Mouse (Mus musculus) neural tube, embryonic 14.5 days (tissue): Measurements from ENCODE around the gene Mrpl38. TPM values are rescaled to one million over a fixed set of nuclear protein-coding genes. Genes with fewer than 3 reads are reported as not detected.
A peak's percentile ranks its signal among the peaks of the same experiment; 100 is the strongest.

Experiments
- ATAC-seq: fragments of 200-750 bp; cut with Nextera tagmentation; 2 replicates; pipeline ENCODE4 v1.8.0; 2017; ENCODE audit warnings: low read depth, mild to moderate bottlenecking, moderate TSS enrichment, moderate library complexity
- H3K27ac ChIP-seq: fragments of 300-500 bp; sonication (generic); 2 replicates; pipeline ENCODE4 v1.5.1; 2014; ENCODE audit warnings: low read depth, mild to moderate bottlenecking, control low read depth, low read length, moderate library complexity, mixed read lengths
- H3K27me3 ChIP-seq: fragments of 300-500 bp; sonication (generic); 2 replicates; pipeline ENCODE4 v1.6.1; 2014; ENCODE audit warnings: low read length; ENCODE audit not compliant: control insufficient read depth, insufficient read depth
- H3K36me3 ChIP-seq: fragments of 300-500 bp; sonication (generic); 2 replicates; pipeline ENCODE4 v1.6.1; 2014; ENCODE audit warnings: low read length, mixed read lengths; ENCODE audit not compliant: control insufficient read depth, insufficient read depth
- H3K4me1 ChIP-seq: fragments of 300-500 bp; sonication (generic); 2 replicates; pipeline ENCODE4 v1.6.1; 2014; ENCODE audit warnings: low read length; ENCODE audit not compliant: control insufficient read depth, insufficient read depth
- H3K4me2 ChIP-seq: fragments of 300-500 bp; sonication (generic); 2 replicates; pipeline ENCODE4 v1.6.1; 2014; ENCODE audit warnings: mild to moderate bottlenecking, low read depth, low read length, control low read depth
- H3K4me3 ChIP-seq: fragments of 300-500 bp; sonication (generic); 2 replicates; pipeline ENCODE4 v1.5.1; 2014; ENCODE audit warnings: low read depth, low read length, control low read depth, mixed read lengths
- H3K9ac ChIP-seq: fragments of 300-500 bp; sonication (generic); replicated peaks from 2 replicates; pipeline ENCODE4 v1.6.1; 2014; ENCODE audit warnings: low read depth, mild to moderate bottlenecking, control low read depth, low read length, mixed read lengths
- H3K9me3 ChIP-seq: fragments of 300-500 bp; sonication (generic); 2 replicates; pipeline ENCODE4 v1.6.1; 2016; ENCODE audit warnings: low read length; ENCODE audit not compliant: control insufficient read depth
- WGBS: fragments of 180-500 bp; shearing (Covaris S2); extraction: QIAGEN DNeasy Blood & Tissue Kit; methylation state at CpG from one replicate; pipeline ENCODE4 v1.1.7; 2014; 5-methylcytosine and 5-hydroxymethylcytosine counted together
- polyA plus RNA-seq: library from polyadenylated mRNA; unstranded; fragments of >200 nt; fragmentation: Nextera tagmentation; extraction: Ambion mirVana; gene quantifications from 2 replicates; pipeline ENCODE4 v1.2.1, GENCODE M21; 2014

Gene Mrpl38
- polyA plus RNA-seq, 1 experiment from 2014 or later = 91.0 TPM

GRCm38 (mm10) chr11:116170003-116170800 lies 31.5 kb upstream of the Mrpl38 start:
- Histone ChIP-seq H3K27me3 (no peaks in the 10 kb centered on the region), H3K36me3 (peaks cover 39% of the 10 kb centered on the region), H3K27ac (no peak overlapping the region), H3K9me3 (no peaks in the 10 kb centered on the region), H3K4me3 (no peak overlapping the region), H3K9ac (no peak overlapping the region), H3K4me2 (no peak overlapping the region), H3K4me1 (peaks cover 14% of the 10 kb centered on the region)
- ATAC-seq = no peak
- 83% methylated on average over 5 of the region's 5 CpGs for WGBS

DNA sequence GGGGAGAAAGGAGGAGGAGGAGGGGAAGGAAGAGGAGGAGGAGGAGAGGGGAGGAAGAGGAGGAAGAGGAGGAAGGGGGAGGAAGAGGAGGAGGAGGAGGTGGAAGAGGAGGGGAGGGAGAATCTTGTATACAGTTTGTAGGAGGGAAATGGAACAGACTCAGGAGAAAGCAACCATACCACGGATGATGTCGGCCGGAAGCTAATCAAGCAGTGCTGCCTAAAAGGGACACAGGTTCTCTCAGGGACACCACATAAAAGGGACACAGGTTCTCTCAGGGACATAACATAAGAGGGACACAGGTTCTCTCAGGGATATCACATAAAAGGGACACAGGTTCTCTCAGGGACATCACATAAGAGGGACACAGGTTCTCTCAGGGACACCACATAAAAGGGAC lies 30.5 kb upstream of the Mrpl38 start:
- WGBS = 88% methylated on average over 3 of the region's 3 CpGs
- Histone ChIP-seq H3K4me2 (no peak overlapping the region), H3K4me3 (no peak overlapping the region), H3K27ac (no peak overlapping the region), H3K9me3 (no peaks in the 10 kb centered on the region), H3K27me3 (no peaks in the 10 kb centered on the region), H3K36me3 (peaks cover 32% of the 10 kb centered on the region), H3K4me1 (peaks cover 14% of the 10 kb centered on the region), H3K9ac (no peak overlapping the region)
- no peak for ATAC-seq

GRCm38 (mm10) chr11:116167884-116168439 lies 29.3 kb upstream of the Mrpl38 start, which contains the start of gene Fbf1:
Fbf1 (minus strand) TSS chr11:116168166.
- H3K27ac ChIP-seq = peak within 1 kb of the TSS; percentile 88
- H3K27me3 ChIP-seq = no peaks in the 10 kb centered on the region
- peak within 1 kb of the TSS; percentile 87 for H3K4me2 ChIP-seq
- peaks cover 20% of the 10 kb centered on the region for H3K4me1 ChIP-seq
- under 1% methylated on average over 39 of the region's 40 CpGs for WGBS
- peak; percentile 98 for ATAC-seq
- peak within 1 kb of the TSS; percentile 67 for H3K4me3 ChIP-seq
- H3K9ac ChIP-seq = peak within 1 kb of the TSS; percentile 91
- H3K9me3 ChIP-seq = no peaks in the 10 kb centered on the region
- peaks cover 21% of the 10 kb centered on the region for H3K36me3 ChIP-seq

- Histone ChIP-seq H3K4me3 (peak overlapping the region; percentile 67), H3K4me2 (peak overlapping the region; percentile 87), H3K27me3 (no peaks in the 10 kb centered on the region), H3K36me3 (peaks cover 13% of the 10 kb centered on the region; the same call in 1 of the 2 replicates), H3K9me3 (no peaks in the 10 kb centered on the region), H3K4me1 (peaks cover 23% of the 10 kb centered on the region), H3K27ac (peak overlapping the region; percentile 88), H3K9ac (peak overlapping the region; percentile 91)
- WGBS = 7% methylated on average over 6 of the region's 6 CpGs
- no peak for ATAC-seq
Measured at GRCm38 (mm10) chr11:116167232-116167631, 28.6 kb upstream of the Mrpl38 start.

DNA sequence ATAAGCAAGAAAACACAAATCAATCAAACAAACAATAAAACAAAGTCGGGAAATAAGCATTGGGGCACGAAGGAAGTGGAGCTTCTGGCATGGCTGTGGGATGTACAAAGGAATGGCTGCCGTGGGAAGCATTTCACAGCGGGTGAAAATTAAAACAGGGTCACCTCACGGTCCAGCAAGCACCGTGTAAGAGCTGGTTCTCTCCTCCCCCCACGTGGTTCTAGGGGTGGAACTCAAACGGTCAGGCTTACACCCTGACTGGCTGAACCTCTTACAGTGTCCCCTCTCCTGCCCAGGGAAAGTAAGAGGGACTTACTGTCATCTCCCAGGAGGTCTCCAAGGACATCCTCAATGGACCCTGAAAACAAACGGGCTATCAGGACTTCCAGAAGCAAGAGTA lies 24.3 kb upstream of the Mrpl38 start:
- H3K4me1 ChIP-seq = peaks cover 23% of the 10 kb centered on the region
- no peak overlapping the region for H3K4me2 ChIP-seq
- H3K36me3 ChIP-seq = peaks cover 22% of the 10 kb centered on the region
- WGBS = 17% methylated on average over 9 of the region's 9 CpGs
- no peak overlapping the region for H3K27ac ChIP-seq
- H3K27me3 ChIP-seq = no peaks in the 10 kb centered on the region
- H3K9me3 ChIP-seq = no peaks in the 10 kb centered on the region
- no peak overlapping the region for H3K4me3 ChIP-seq
- no peak overlapping the region for H3K9ac ChIP-seq
- no peak for ATAC-seq

- H3K27ac ChIP-seq = no peak overlapping the region
- peaks cover 21% of the 10 kb centered on the region for H3K4me1 ChIP-seq
- no peak for ATAC-seq
- H3K9ac ChIP-seq = no peak overlapping the region
- H3K4me2 ChIP-seq = no peak overlapping the region
- 63% methylated on average over 10 of the region's 10 CpGs for WGBS
- no peaks in the 10 kb centered on the region for H3K27me3 ChIP-seq
- H3K4me3 ChIP-seq = no peak overlapping the region
- H3K36me3 ChIP-seq = peaks cover 25% of the 10 kb centered on the region
- H3K9me3 ChIP-seq = no peaks in the 10 kb centered on the region
Measured at GRCm38 (mm10) chr11:116162146-116162545, 23.5 kb upstream of the Mrpl38 start.

- Histone ChIP-seq H3K27me3 (no peaks in the 10 kb centered on the region), H3K36me3 (peaks cover 31% of the 10 kb centered on the region), H3K4me1 (peaks cover 13% of the 10 kb centered on the region), H3K4me2 (no peak overlapping the region), H3K4me3 (no peak overlapping the region), H3K27ac (no peak overlapping the region), H3K9ac (no peak overlapping the region), H3K9me3 (no peaks in the 10 kb centered on the region)
- ATAC-seq = no peak
- WGBS = 72% methylated on average over 12 of the region's 12 CpGs
Measured at GRCm38 (mm10) chr11:116161312-116161711, 22.6 kb upstream of the Mrpl38 start.

DNA sequence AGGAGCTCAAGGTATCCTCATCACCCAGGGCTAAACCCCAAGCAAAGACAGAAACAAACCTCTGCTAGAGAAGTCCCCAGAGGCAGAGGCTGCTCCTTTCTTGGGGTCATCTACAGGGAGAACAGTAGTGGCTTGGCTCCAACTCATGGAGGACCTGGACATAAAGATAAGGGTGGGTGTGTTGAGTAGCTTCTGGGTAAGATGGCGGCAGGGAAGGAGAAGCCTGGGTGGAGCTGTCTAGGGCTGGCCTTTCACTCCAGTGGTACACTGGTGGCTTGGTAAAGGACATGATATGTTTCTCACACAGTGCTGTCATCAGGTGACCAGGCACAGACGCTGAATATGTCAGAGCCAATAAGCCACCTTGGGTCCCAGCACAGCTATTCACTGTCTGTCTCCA lies 12.3 kb upstream of the Mrpl38 start:
- Histone ChIP-seq H3K9me3 (no peaks in the 10 kb centered on the region), H3K27ac (no peak overlapping the region), H3K36me3 (peaks cover 79% of the 10 kb centered on the region), H3K9ac (no peak overlapping the region), H3K4me2 (no peak overlapping the region), H3K4me1 (no peaks in the 10 kb centered on the region), H3K27me3 (no peaks in the 10 kb centered on the region), H3K4me3 (no peak overlapping the region)
- 86% methylated on average over 2 of the region's 2 CpGs for WGBS
- ATAC-seq = no peak

DNA sequence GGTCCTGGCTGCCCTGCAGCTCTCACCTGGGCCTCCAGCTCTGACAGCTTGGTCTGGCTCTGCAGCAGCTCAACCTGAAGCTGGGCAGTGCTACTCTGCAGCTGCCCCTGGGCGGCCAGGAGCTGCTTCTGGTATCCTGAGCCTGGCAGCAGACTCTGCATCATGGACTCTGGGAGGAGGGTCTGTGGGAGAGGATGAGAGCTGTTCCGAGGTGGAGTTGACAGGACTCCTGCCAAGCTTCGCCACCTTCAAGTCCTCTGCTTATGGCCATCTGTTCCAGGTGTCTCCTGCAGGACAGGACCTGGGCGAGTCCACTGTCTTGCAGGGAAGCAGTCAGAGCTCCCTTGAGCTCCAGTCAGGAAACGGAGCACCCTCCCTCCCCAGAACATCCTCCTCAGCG lies 10.7 kb upstream of the Mrpl38 start:
- 93% methylated on average over 6 of the region's 6 CpGs for WGBS
- no peak for ATAC-seq
- Histone ChIP-seq H3K9me3 (no peaks in the 10 kb centered on the region), H3K27me3 (no peaks in the 10 kb centered on the region), H3K9ac (no peak overlapping the region), H3K4me3 (no peak overlapping the region), H3K36me3 (peaks cover 77% of the 10 kb centered on the region), H3K27ac (no peak overlapping the region), H3K4me2 (no peak overlapping the region), H3K4me1 (no peaks in the 10 kb centered on the region)
